Mouse (Mus musculus) heart, embryonic 16.5 days (tissue): ENCODE results near the gene Aox2. TPM values are rescaled to one million over a fixed set of nuclear protein-coding genes. Genes with fewer than 3 reads are reported as not detected.
A peak's percentile ranks its signal among the peaks of the same experiment; 100 is the strongest.

ENCODE experiments used
- ATAC-seq: fragments of 200-750 bp; cut with Nextera tagmentation; replicated peaks from 2 replicates; pipeline ENCODE4 v1.8.0; 2017; ENCODE audit warnings: moderate number of reproducible peaks; ENCODE audit not compliant: insufficient read depth, low FRiP score; ENCODE audit errors: extremely low read depth
- H3K27ac ChIP-seq: fragments of 300-500 bp; sonication (generic); 2 replicates; pipeline ENCODE4 v1.5.1; 2014; ENCODE audit warnings: mild to moderate bottlenecking, low read length, control low read depth, moderate library complexity
- H3K27me3 ChIP-seq: fragments of 300-500 bp; sonication (generic); 2 replicates; pipeline ENCODE4 v1.6.1; 2014; ENCODE audit warnings: low read length, mixed read lengths; ENCODE audit not compliant: control insufficient read depth, insufficient read depth
- H3K36me3 ChIP-seq: fragments of 300-500 bp; sonication (generic); 2 replicates; pipeline ENCODE4 v1.6.1; 2014; ENCODE audit not compliant: control insufficient read depth, insufficient read depth
- H3K4me1 ChIP-seq: fragments of 300-500 bp; sonication (generic); 2 replicates; pipeline ENCODE4 v1.6.1; 2014; ENCODE audit warnings: low read length, mixed read lengths; ENCODE audit not compliant: control insufficient read depth, insufficient read depth
- H3K4me2 ChIP-seq: fragments of 300-500 bp; sonication (generic); 2 replicates; pipeline ENCODE4 v1.6.1; 2014; ENCODE audit warnings: low read depth, mild to moderate bottlenecking, control low read depth, low read length
- H3K4me3 ChIP-seq: fragments of 300-500 bp; sonication (generic); 2 replicates; pipeline ENCODE4 v1.5.1; 2014; ENCODE audit warnings: mild to moderate bottlenecking, control low read depth, low read length
- H3K9ac ChIP-seq: fragments of 300-500 bp; sonication (generic); 2 replicates; pipeline ENCODE4 v1.6.1; 2014; ENCODE audit warnings: low read length, control low read depth
- H3K9me3 ChIP-seq: fragments of 300-500 bp; sonication (generic); replicated peaks from 2 replicates; pipeline ENCODE4 v1.6.1; 2016; ENCODE audit warnings: low read length; ENCODE audit not compliant: control insufficient read depth
- WGBS: fragments of 180-500 bp; shearing (Covaris S2); extraction: QIAGEN DNeasy Blood & Tissue Kit; methylation state at CpG from one replicate; pipeline ENCODE4 v1.1.7; 2014; 5-methylcytosine and 5-hydroxymethylcytosine counted together
- polyA plus RNA-seq: library from polyadenylated mRNA; unstranded; fragments of >200 nt; fragmentation: Nextera tagmentation; extraction: Ambion mirVana; gene quantifications from 2 replicates; pipeline ENCODE4 v1.2.1, GENCODE M21; 2015

The Aox2 gene
- polyA plus RNA-seq, 1 experiment from 2014 or later: 0.05 TPM

DNA sequence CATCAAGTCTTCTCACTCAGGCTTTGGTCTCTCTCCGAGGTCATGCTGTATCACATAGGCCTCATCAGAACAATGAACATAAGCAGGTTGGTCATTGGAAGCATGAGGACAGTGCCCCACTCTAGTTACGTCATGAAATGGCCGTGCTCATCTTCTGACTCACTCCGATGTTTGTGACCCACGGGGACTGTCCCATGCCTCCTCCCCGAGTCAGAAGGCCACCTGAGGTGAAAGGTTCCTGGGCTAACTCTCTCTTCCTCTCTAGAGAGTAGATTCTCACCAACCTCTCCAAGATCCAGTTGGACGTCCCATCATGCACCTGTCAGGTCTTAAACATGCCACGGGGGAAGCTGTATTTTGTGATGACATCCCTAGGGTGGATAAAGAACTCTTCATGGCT lies 30.5 kb downstream of the Aox2 start:
- Histone ChIP-seq H3K27me3 (no peaks in the 10 kb centered on the region), H3K36me3 (no peaks in the 10 kb centered on the region), H3K4me1 (0 out of 2 replicates have a peak, but pooled peaks cover under 1% of the 10 kb centered on the region), H3K9ac (no peak overlapping the region), H3K4me2 (no peak overlapping the region), H3K4me3 (no peak overlapping the region), H3K9me3 (no peaks in the 10 kb centered on the region), H3K27ac (no peak overlapping the region)
- no peak for ATAC-seq
- 91% methylated on average over 8 of the region's 8 CpGs for WGBS

DNA sequence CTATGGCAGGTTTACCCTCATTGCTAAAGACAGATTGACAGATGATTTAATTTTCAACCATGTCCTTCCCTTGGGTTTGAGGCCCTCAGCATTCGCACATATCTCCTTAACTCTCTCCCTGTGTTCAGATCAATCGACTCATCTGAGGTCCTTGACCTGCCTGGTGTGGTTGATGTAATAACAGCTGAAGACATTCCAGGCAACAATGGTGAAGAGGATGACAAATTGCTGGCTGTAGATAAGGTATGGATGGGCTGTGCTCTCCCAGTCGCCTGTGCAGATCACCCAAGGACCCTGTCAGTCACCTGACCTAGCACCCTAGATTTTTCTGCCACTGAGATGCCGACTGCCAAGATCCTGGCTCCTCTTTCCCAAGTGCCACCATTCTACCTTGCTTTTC lies 31.7 kb downstream of the Aox2 start:
- no peak overlapping the region for H3K4me2 ChIP-seq
- 39% methylated on average over 4 of the region's 4 CpGs for WGBS
- no peak for ATAC-seq
- no peak overlapping the region for H3K27ac ChIP-seq
- no peaks in the 10 kb centered on the region for H3K9me3 ChIP-seq
- H3K4me1 ChIP-seq: no peaks in the 10 kb centered on the region
- H3K4me3 ChIP-seq: no peak overlapping the region
- no peak overlapping the region for H3K9ac ChIP-seq
- no peaks in the 10 kb centered on the region for H3K36me3 ChIP-seq
- H3K27me3 ChIP-seq: no peaks in the 10 kb centered on the region

DNA sequence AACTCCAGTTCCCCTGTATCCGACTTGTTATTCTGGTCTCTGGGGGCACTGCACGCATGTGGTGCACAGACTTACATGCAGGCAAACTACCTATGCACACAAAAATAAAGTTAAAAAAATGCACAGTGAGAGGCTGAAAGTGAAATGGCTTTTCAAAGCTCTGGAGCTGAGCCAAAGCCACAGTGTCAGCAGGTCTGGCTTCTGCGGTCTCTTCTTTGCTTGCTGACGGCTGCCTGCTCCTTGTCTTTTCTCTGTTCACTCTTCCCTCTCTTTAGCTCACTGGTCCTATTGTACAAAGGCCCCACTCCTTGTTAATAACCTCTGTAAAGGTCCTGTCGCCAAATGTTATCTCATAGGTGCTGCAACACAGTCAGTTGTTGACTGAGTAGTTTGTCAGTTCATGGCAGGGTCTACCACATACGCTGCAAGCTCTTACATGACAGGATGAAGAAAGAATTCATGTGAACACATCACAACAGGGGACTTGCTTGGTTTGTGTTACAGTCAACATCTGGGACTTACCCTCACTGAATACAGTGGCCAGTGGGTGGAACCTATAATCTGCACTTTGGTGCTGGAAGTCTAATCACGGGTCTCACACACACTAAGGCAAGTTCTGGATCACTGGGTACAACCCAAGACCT lies 33.2 kb downstream of the Aox2 start:
- Histone ChIP-seq H3K4me2 (no peak overlapping the region), H3K27me3 (no peaks in the 10 kb centered on the region), H3K9ac (no peak overlapping the region), H3K4me3 (no peak overlapping the region), H3K4me1 (no peaks in the 10 kb centered on the region), H3K9me3 (no peaks in the 10 kb centered on the region), H3K27ac (no peak overlapping the region), H3K36me3 (no peaks in the 10 kb centered on the region)
- WGBS: 49% methylated on average over 7 of the region's 7 CpGs
- no peak for ATAC-seq

DNA sequence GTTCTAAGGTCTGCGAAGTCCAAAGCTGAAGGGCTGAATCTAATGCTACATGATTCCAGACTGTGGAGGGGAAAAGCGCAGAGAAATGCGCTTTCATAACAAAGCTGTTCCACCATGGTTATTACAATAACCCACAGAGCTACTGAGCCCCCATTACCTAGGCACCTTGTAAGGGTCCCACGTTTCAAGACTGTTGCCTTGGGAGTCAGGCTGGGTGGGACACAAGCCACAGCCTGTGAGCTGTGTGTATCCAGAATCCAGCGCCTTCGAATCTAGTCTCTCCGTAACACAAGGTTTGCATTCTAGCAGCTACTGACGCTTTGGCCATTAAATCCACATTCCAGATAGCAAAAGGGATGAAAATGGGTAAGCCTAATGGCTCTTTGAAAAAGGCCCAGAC lies 35.0 kb downstream of the Aox2 start:
- H3K4me2 ChIP-seq: no peak overlapping the region
- no peak for ATAC-seq
- no peak overlapping the region for H3K9ac ChIP-seq
- no peak overlapping the region for H3K4me3 ChIP-seq
- H3K4me1 ChIP-seq: no peaks in the 10 kb centered on the region
- H3K9me3 ChIP-seq: no peaks in the 10 kb centered on the region
- WGBS: 86% methylated on average over 8 of the region's 8 CpGs
- no peak overlapping the region for H3K27ac ChIP-seq
- H3K27me3 ChIP-seq: no peaks in the 10 kb centered on the region
- no peaks in the 10 kb centered on the region for H3K36me3 ChIP-seq

DNA sequence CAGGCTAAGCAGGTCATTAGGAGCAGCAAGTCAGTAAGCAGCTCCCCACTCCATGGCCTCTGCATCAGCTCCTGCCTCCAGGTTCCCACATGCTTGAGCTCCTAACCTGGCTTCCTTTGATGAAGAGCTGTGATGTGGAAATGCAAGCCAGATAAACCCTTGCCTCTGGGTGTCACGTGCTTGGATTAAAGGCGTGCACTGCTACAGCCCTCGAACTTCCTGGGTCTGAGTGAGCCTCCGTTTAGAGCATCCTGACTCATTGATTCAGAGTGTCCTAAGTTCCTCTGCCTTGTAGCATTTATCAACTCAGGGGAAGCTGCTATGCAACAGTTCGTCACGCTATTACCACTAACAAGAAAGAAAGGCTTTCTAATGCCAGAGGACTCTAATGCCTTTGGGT lies 37.4 kb downstream of the Aox2 start:
- H3K27me3 ChIP-seq: no peaks in the 10 kb centered on the region
- ATAC-seq: no peak
- H3K27ac ChIP-seq: no peak overlapping the region
- no peak overlapping the region for H3K4me3 ChIP-seq
- no peaks in the 10 kb centered on the region for H3K9me3 ChIP-seq
- WGBS: 60% methylated on average over 6 of the region's 6 CpGs
- H3K4me2 ChIP-seq: no peak overlapping the region
- no peak overlapping the region for H3K9ac ChIP-seq
- no peaks in the 10 kb centered on the region for H3K36me3 ChIP-seq
- no peaks in the 10 kb centered on the region for H3K4me1 ChIP-seq

DNA sequence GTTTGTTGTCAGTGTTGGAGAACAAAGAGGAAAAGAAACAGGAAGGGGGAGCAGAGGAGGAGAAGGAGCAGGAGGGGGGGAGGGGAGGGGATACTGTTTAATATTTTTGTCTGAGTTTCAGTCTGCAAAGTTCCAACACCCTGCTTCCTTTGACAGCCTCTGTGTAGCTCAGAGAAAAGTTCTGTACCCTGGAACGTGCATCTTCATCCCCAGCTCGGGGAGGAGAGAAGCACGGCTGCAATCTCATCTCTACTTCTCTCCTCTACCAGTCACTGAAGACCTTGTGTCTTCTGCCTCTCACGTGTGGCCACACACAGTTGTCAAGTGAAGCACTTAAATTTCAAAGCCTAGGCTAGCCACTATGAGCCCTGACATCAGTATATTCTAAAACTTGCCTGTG lies 55.1 kb downstream of the Aox2 start:
- no peak overlapping the region for H3K27ac ChIP-seq
- H3K9me3 ChIP-seq: peaks cover 10% of the 10 kb centered on the region
- no peaks in the 10 kb centered on the region for H3K27me3 ChIP-seq
- no peak for ATAC-seq
- no peak overlapping the region; the same call in 1 of the 2 replicates for H3K9ac ChIP-seq
- H3K36me3 ChIP-seq: no peaks in the 10 kb centered on the region
- H3K4me2 ChIP-seq: peak overlapping the region; percentile 57
- 22% methylated on average over 4 of the region's 4 CpGs for WGBS
- peak overlapping the region; percentile 30 for H3K4me3 ChIP-seq
- no peaks in the 10 kb centered on the region for H3K4me1 ChIP-seq

DNA sequence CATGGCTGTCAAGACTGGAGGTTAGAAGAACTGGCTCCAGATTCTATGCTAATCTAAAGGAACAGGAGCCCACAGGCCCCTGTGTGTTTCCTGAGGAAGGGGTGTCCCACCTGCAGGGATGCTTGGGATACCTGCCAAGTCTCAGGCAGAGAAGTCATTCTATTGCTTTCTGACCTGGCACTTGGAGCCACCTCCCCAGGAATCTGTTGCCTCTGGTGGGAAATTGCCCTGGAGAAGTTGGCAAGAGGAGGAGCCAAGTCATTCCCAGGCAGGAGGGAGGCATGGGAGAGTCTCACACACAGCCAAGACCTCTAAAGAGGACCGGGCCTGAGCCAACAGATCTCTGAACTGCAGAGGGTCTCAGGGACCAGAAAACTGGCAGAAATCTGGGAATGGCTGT lies 61.8 kb downstream of the Aox2 start:
- H3K9me3 ChIP-seq: peaks cover 6% of the 10 kb centered on the region; the same call in 1 of the 2 replicates
- H3K27ac ChIP-seq: no peak overlapping the region
- 0 out of 2 replicates have a peak, but pooled peaks cover 2% of the 10 kb centered on the region for H3K4me1 ChIP-seq
- no peaks in the 10 kb centered on the region for H3K27me3 ChIP-seq
- no peaks in the 10 kb centered on the region for H3K36me3 ChIP-seq
- 50% methylated on average over 1 of the region's 1 CpGs for WGBS
- no peak overlapping the region for H3K9ac ChIP-seq
- no peak for ATAC-seq
- H3K4me2 ChIP-seq: no peak overlapping the region
- no peak overlapping the region for H3K4me3 ChIP-seq

DNA sequence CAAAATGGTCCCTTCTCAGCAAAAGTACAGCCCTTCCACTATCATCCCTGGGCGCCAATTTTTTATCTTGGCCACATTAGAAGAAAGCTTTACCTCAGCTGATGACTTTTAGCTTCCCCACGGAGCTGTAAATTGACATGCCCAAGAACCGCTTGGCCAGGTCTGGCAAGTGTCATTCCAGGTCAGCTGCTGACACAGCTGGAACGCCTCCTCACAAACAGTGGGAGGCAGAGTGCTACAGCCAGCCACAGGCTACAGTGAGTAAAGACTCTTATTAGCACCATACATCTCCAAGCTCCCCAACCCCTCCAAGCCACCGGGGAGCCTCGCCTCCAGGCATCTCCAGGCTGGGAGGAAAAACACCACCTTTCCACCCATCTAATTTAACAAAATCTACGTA lies 63.5 kb downstream of the Aox2 start:
- H3K4me1 ChIP-seq: 0 out of 2 replicates have a peak, but pooled peaks cover 2% of the 10 kb centered on the region
- H3K27ac ChIP-seq: no peak overlapping the region
- no peak overlapping the region for H3K4me3 ChIP-seq
- WGBS: 12% methylated on average over 7 of the region's 7 CpGs
- H3K4me2 ChIP-seq: no peak overlapping the region
- no peaks in the 10 kb centered on the region for H3K36me3 ChIP-seq
- peaks cover 3% of the 10 kb centered on the region; the same call in 1 of the 2 replicates for H3K9me3 ChIP-seq
- peak; percentile 28; the same call in 1 of the 2 replicates for ATAC-seq
- no peaks in the 10 kb centered on the region for H3K27me3 ChIP-seq
- no peak overlapping the region for H3K9ac ChIP-seq

DNA sequence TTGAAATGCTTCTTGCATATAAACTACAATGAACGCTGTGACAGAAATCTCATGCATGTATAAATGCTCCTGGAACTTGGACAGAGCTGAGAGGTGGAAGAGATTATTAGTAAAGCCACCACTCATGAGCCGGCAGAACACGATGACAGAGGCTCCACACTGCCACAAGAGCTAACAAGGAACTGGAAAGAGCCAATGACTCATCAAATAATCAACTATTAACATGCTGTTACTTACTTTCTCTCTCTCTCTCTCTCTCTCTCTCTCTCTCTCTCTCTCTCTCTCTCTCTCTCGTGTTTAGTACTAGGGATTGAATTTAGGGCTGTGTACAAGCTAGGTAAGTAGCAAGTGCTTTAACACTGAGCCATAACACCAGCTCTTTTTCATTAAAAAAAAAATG lies 65.7 kb downstream of the Aox2 start:
- H3K4me3 ChIP-seq: no peak overlapping the region
- no peak overlapping the region for H3K9ac ChIP-seq
- no peak for ATAC-seq
- H3K27ac ChIP-seq: no peak overlapping the region
- H3K4me1 ChIP-seq: 0 out of 2 replicates have a peak, but pooled peaks cover 2% of the 10 kb centered on the region
- H3K9me3 ChIP-seq: no peaks in the 10 kb centered on the region
- 57% methylated on average over 4 of the region's 4 CpGs for WGBS
- H3K4me2 ChIP-seq: no peak overlapping the region
- H3K36me3 ChIP-seq: no peaks in the 10 kb centered on the region
- H3K27me3 ChIP-seq: no peaks in the 10 kb centered on the region
